Mouse (Mus musculus) embryonic fibroblast, embryonic 13.5 days (primary cell): ENCODE results near the gene Hacd2.

Experiments
- CTCF ChIP-seq: IDR thresholded peaks from 2 replicates; pipeline ENCODE4 v1.5.1; 2011; ENCODE audit warnings: mild to moderate bottlenecking, control low read depth, low read length, moderate library complexity, borderline replicate concordance; ENCODE audit not compliant: insufficient read depth
- POLR2A ChIP-seq: IDR thresholded peaks from 2 replicates; pipeline ENCODE4 v1.6.1; 2011; ENCODE audit warnings: low read depth, mild to moderate bottlenecking, control low read depth, low read length, moderate library complexity

DNA sequence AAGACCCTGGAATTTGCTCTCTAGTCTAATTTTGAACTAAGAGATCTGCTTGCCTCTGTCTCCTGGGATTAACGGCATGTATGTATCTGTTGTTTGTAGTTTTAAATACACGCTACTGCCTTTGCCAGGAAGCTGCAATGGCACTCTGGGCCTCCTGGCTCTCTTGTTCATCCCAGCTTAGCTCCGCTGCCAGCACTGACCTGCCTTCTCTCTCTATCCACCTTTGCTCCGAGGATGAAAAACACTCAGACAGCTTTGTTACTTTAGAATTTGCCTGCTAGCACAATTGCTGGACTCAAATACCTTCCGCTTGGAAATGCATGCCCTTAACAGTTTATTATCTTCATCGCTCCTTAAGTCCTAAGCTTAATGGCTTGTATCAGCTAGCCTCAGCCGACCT lies 18.8 kb downstream of the Hacd2 start:
- TF ChIP-seq CTCF (no peak), POLR2A (no peak)
